Mouse (Mus musculus) frontal cortex, postnatal 25 days (tissue): ENCODE measurements around the gene Mettl7a1.
"Not testable (repeated sequence)": the region's sequence is repeated elsewhere in the genome, so short reads cannot be mapped to it uniquely, and the experiment has no call there.

ENCODE experiments used
- DNase-seq, 2 experiments: peaks; one replicate each; pipeline ENCODE4 v3.0.0; 2022; ENCODE audit warnings: low spot score in 2 of 2

Gene Mettl7a1

GRCm38 (mm10) chr15:100304019-100304991 lies at the start of gene Mettl7a1:
Gene Mettl7a1 (plus strand): TSS chr15:100304140.
- peak; percentile 59 to 78 for DNase-seq

- DNase-seq = no peak
These were observed 47.6 kb upstream of the Mettl7a1 start for GRCm38 (mm10) chr15:100256386-100256785.

- no peak for DNase-seq
These were observed 46.6 kb upstream of the Mettl7a1 start for GRCm38 (mm10) chr15:100257305-100257704.

GRCm38 (mm10) chr15:100258646-100259425 lies 45.1 kb upstream of the Mettl7a1 start:
- no peak for DNase-seq

- DNase-seq = not testable (repeated sequence)
These were observed 43.6 kb upstream of the Mettl7a1 start for GRCm38 (mm10) chr15:100260351-100260750.

GRCm38 (mm10) chr15:100263246-100263905 lies 40.6 kb upstream of the Mettl7a1 start:
- peak in 1 of 2 experiments; percentile 8 for DNase-seq

- no peak for DNase-seq
These were observed 38.2 kb upstream of the Mettl7a1 start for GRCm38 (mm10) chr15:100265586-100266325.

- DNase-seq = no peak
These were observed 35.0 kb upstream of the Mettl7a1 start for GRCm38 (mm10) chr15:100268916-100269315.

- no peak for DNase-seq
These were observed 34.2 kb upstream of the Mettl7a1 start for GRCm38 (mm10) chr15:100269776-100270175.

GRCm38 (mm10) chr15:100270609-100271008 lies 33.3 kb upstream of the Mettl7a1 start:
- DNase-seq = not testable (repeated sequence)

- DNase-seq = no peak
These were observed 32.5 kb upstream of the Mettl7a1 start for GRCm38 (mm10) chr15:100271411-100271810.

GRCm38 (mm10) chr15:100273791-100274308 lies 30.1 kb upstream of the Mettl7a1 start:
- DNase-seq = not testable (repeated sequence)

- DNase-seq = no peak
These were observed 29.0 kb upstream of the Mettl7a1 start for GRCm38 (mm10) chr15:100274790-100275559.

GRCm38 (mm10) chr15:100276403-100276802 lies 27.5 kb upstream of the Mettl7a1 start:
- no peak for DNase-seq

- no peak for DNase-seq
These were observed 26.4 kb upstream of the Mettl7a1 start for GRCm38 (mm10) chr15:100277586-100277985.

- DNase-seq = no peak
These were observed 23.3 kb upstream of the Mettl7a1 start, which contains the start of gene Tmprss12 for GRCm38 (mm10) chr15:100280626-100281025. Gene Tmprss12 (plus strand): TSS chr15:100280837.

GRCm38 (mm10) chr15:100288980-100289379 lies 15.0 kb upstream of the Mettl7a1 start:
- DNase-seq = no peak

- no peak for DNase-seq
These were observed 13.1 kb upstream of the Mettl7a1 start for GRCm38 (mm10) chr15:100290858-100291257.

- DNase-seq = no peak
These were observed 11.6 kb upstream of the Mettl7a1 start for GRCm38 (mm10) chr15:100292326-100292725.

- DNase-seq = no peak
These were observed 6.1 kb upstream of the Mettl7a1 start for GRCm38 (mm10) chr15:100297856-100298255.
